Mouse (Mus musculus): Measurements from ENCODE around the gene Gzmm.

DNA sequence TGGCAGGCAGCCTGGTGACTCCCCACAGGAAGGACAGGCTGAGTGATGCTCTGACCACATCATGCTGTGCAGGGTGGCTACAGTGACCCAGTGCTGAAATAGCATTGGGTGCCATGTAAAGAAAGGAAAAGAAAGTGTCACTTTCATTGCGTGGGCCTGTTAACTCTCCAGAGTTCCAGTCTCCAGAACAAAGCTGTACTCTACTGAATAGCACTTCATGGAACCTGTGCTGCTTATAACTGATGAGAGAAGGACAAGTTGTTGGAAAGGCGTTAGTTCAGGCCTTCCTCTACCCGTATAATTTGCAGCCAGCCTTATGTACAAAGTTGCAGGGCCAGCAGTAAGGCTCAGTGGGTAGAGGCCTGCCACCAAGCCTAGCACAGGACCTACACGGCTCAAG, at the start of gene Gzmm:
- TF ChIP-seq CTCF (IDR thresholded peaks at IDR 0.05; ENCODE audit: low read depth) (no peak), EP300 (IDR thresholded peaks at IDR 0.05; ENCODE audit: low read depth) (no peak)
